Mouse (Mus musculus) layer of hippocampus, adult 11-12 months (tissue): ENCODE measurements around the gene Atp2a1.
A peak's percentile ranks its signal among the peaks of the same experiment; 100 is the strongest.
"Not testable (repeated sequence)": the region's sequence is repeated elsewhere in the genome, so short reads cannot be mapped to it uniquely, and the experiment has no call there.

Source experiments
- DNase-seq: peaks from one replicate; pipeline ENCODE4 v3.0.0; 2022; ENCODE audit warnings: low spot score

Atp2a1 gene

DNA sequence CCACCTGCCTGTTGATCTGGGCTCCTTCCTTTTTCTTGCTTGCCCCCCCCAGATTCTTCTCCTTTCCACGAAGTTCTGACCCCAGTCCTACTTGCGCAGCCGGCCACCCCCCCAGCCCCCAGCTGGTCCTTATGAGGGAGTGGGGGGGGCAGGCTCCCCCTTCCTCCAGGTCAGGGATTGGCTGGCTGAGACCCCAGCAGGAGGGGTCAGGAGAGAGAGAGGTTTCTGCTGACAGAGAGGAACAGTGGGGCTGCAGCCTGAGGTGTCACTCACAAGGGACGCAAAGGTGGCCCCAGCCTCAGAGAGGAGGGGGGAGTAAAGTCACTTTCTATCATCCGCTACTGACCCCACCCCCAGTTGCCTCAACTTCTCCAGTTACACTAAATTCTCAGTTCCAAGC, at the start of gene Atp2a1:
Gene Atp2a1, minus strand, starts transcription at position 105 of the 400 bp plus-strand sequence.
- DNase-seq, result no peak

- DNase-seq, result no peak
Measured at GRCm38 (mm10) chr7:126511287-126511686, 48.4 kb upstream of the Atp2a1 start.

- no peak for DNase-seq
Measured at GRCm38 (mm10) chr7:126507126-126507778, 44.3 kb upstream of the Atp2a1 start.

DNA sequence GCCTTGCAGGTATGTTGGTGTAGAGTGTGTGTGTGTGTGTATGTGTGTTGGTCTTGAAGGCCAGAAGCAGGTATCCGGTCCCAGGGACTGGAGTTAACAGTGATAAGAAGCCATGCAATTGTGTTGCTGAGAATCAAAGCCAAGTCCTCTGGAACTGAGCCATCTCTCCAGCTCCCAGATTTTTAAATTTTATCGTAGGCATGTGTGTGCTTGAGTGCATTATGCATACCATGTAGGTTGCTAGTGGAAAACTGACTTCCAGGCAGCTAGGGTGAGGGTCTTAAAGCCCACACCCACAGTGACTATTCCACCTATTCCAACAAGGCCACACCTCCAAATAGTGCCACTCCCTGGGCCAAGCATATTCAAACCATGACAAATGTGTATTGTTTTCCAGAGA, 42.0 kb upstream of the Atp2a1 start:
- no peak for DNase-seq

- peak; percentile 99 for DNase-seq
Measured at GRCm38 (mm10) chr7:126503273-126503878, 40.5 kb upstream of the Atp2a1 start, which contains the start of gene Atxn2l. Atxn2l (minus strand) TSS chr7:126503437.

DNA sequence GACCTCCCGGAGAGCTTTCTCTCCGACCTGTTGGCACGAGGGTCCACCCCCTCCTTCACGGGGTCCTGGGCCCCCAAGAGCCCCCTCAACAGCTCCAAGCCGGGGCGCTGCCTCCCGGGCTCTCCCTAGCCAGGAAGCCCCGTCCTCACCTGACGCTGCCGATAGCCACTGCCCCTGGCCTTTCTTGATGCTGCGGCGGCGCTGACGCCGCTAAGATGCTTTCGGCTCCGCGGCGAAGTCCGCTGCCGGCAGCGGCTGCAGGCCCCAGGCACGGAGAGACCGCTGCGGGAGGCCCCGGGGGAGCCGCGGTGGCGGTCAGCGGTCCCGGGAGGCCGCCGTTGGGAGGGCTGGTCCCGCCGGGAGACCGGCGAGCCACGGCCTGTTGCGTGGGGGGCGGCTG, 39.8 kb upstream of the Atp2a1 start:
- DNase-seq, result no peak

- DNase-seq, result peak; percentile 94
Measured at GRCm38 (mm10) chr7:126502023-126502741, 39.3 kb upstream of the Atp2a1 start.

- DNase-seq, result no peak
Measured at GRCm38 (mm10) chr7:126501684-126502022, 38.7 kb upstream of the Atp2a1 start.

- DNase-seq, result no peak
Measured at GRCm38 (mm10) chr7:126499416-126499815, 36.5 kb upstream of the Atp2a1 start.

DNA sequence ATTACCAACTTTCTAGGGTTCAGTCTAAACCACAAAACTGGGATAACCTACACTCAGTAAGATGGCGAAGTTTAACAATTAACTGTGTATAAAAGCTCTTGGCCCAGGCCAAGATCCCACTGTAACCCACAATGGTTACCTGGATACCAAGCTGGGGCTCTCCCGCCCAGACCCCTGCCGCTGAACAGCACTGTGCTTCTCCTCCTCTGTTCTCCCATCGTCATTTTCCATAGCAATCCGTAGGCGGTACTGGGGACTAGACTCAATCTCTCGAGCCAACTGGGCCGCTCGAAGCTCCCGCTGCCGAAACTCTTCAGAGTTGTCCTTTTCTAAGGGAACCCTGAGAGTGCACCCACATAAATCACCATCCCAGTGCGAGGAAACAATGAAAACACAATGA, 35.1 kb upstream of the Atp2a1 start:
- no peak for DNase-seq

- no peak for DNase-seq
Measured at GRCm38 (mm10) chr7:126496475-126496874, 33.6 kb upstream of the Atp2a1 start.

DNA sequence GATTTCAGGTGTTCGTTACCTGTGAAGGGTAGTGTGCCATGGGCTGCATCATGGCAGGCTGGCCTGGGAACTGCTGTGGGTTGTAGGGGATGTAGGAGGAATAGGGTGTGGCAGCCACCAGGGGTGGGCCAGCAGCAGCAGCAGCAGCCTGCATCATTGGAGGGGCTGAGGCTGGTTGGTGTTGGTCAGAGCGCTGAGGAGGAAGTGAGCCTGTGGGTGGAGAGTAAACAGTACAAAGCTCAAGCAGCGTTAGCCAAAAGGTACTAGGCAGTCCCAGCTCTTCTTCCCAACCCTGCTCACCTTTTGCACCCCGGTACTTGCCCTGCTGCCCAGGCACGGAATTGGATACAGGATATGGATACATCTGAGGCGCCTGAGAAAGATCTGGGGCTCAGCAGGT, 31.2 kb upstream of the Atp2a1 start:
- no peak for DNase-seq

- DNase-seq, result no peak
Measured at GRCm38 (mm10) chr7:126491973-126492372, 29.1 kb upstream of the Atp2a1 start.

- DNase-seq, result no peak
Measured at GRCm38 (mm10) chr7:126491005-126491404, 28.1 kb upstream of the Atp2a1 start.

- DNase-seq, result not testable (repeated sequence)
Measured at GRCm38 (mm10) chr7:126487617-126488385, 24.9 kb upstream of the Atp2a1 start.

- DNase-seq, result peak; percentile 98
Measured at GRCm38 (mm10) chr7:126487052-126487483, 24.2 kb upstream of the Atp2a1 start, which contains the start of gene Tufm. Tufm (plus strand) TSS chr7:126487361.

DNA sequence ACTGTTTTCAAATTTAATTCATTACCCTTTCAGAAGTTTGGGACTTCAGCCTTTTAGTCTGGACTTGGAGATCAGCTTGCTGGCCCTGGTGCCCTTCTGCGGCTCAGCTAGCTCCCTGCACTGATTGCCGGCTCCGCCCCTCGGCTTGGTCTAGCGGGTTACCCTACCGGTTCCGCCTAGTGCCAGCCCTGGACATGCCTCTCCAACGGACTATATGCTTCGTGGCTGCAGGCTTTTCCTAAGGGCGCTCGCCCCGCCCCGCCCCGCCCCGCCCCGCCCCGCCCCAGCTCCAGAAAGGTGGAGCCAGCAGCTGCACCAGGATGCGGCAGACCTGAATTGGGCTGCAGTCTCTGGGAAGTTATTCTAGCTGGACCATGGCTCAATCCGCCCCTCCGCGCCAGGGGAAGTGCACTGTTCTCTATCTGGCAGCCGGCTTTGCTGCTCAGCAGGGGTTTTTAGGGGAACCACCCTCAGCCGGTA, 19.5 kb upstream of the Atp2a1 start:
- peak; percentile 70 for DNase-seq

DNA sequence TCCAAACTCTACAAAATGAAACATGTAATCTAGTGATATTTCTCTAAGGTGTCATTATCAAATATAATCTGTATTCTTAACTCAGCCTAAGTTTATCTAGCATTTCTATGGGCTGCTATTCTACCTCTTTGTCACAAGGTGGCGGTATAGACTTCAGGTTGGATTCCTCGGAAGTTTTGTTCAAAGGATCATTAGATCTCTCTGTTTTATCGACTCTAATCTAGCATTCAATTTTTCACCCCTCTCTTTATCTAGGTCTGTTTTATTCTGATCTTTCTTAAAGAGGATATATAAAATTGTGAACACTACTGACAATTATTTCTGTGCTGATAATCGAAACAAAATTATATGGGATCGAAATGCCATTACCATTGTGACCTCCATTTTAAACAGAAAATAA, 18.8 kb upstream of the Atp2a1 start:
- no peak for DNase-seq

DNA sequence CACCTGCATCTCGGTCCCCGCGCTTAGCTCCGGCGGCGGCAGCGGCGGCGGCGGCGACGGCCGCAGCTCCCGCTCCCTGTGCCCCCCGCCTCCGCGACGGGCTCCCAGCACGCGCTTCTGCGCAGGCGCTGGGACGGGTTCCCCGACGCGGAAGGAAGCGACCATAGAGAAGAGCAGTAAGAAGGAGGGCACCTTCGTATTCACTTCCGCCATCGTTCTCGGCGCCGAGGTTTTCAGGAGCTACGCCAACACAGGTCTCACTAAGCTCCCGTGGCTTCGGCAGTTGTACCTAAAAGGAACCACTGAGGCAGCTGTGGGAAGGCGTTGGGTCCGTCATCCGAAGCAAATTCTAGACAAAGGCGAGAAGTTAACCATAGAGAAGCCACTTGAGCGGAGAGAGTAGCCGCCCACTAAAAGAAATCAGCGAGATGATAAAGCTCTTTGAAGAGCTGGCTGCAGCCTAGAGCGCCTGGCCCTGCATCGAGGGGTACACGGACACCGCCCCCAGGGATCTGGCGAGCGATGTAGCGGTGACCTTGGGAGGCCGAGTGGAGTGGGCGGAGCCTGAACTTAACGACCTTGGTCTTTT, 12.2 kb upstream of the Atp2a1 start, which contains the start of gene Sh2b1:
Gene Sh2b1, minus strand, starts transcription at position 432 of the 589 bp plus-strand sequence.
- peak; percentile 89 for DNase-seq

- DNase-seq, result no peak
Measured at GRCm38 (mm10) chr7:126474486-126474955, 11.6 kb upstream of the Atp2a1 start.

DNA sequence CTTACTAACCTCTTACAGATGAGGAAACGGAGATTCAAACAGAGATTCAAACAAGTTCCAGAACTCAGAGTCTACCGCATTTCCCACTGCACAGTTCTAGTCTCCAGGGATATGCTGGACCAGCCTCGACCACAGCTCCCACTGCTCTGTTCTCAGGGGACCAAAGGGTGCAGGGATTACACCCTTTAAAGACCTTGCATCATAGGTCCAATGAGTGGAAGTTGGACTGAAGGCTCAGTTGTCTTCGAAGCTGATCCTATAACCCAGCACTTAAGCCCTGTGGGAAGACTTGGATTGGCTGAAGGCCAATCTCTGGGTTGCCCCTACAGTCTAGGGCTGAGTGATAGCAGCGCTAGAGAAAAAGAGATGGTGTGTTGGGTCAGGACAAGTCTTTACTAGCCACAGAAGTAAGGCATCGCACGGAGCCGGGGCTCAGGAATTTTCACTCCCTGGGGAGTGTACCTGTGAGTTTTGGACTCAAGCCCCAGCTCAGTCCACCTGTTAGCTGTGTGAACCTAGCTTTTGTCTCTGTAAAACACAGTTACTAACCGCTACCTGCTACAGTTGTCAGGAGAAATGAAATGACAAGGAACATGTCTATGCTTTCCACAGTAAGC, 10.7 kb upstream of the Atp2a1 start:
- no peak for DNase-seq
